Mouse (Mus musculus) erythroblast, adult 5-6 weeks (primary cell): ENCODE measurements around the gene Epm2a. TPM values are rescaled to one million over a fixed set of nuclear protein-coding genes. Genes with fewer than 3 reads are reported as not detected.
"Not testable (repeated sequence)": the region's sequence is repeated elsewhere in the genome, so short reads cannot be mapped to it uniquely, and the experiment has no call there.

Experiments
- ATAC-seq: replicated peaks from 2 replicates; pipeline ENCODE4 v1.8.0; 2016; ENCODE audit warnings: moderate number of reproducible peaks, mild to moderate bottlenecking, moderate TSS enrichment, inconsistent platforms; ENCODE audit not compliant: poor library complexity, low FRiP score, severe bottlenecking
- total RNA-seq, 2 experiments: library from RNA; stranded (forward) in 1 of 2; stranded (reverse) in 1 of 2; fragments of 150-400 nt in 1 of 2; fragments of 200-764, 138-1000 nt in 1 of 2; gene quantifications; 2 replicates each; pipeline versions ENCODE4 v1.2.3 to v1.2.4; 2015 to 2017; ENCODE audit warnings: low replicate concordance in 2 of 2

Gene Epm2a
- 0.77 and 1.5 TPM in 2 replicates for total RNA-seq (2015; ENCODE audit: low replicate concordance)
- total RNA-seq (2017; ENCODE audit: low replicate concordance) = 1.1 and 1.8 TPM in 2 replicates

GRCm38 (mm10) chr10:11343205-11344141, at the start of gene Epm2a:
Epm2a (plus strand) TSS chr10:11343404.
- ATAC-seq = peak; percentile 94

GRCm38 (mm10) chr10:11298418-11298817, 44.8 kb upstream of the Epm2a start:
- ATAC-seq = no peak

GRCm38 (mm10) chr10:11305365-11306053, 37.7 kb upstream of the Epm2a start:
- ATAC-seq = no peak

- peak; percentile 27; the same call in 1 of the 2 replicates for ATAC-seq
Measured at GRCm38 (mm10) chr10:11306054-11306367, 37.2 kb upstream of the Epm2a start.

- no peak for ATAC-seq
Measured at GRCm38 (mm10) chr10:11309866-11310265, 33.3 kb upstream of the Epm2a start.

- no peak for ATAC-seq
Measured at GRCm38 (mm10) chr10:11310481-11310880, 32.7 kb upstream of the Epm2a start.

GRCm38 (mm10) chr10:11317856-11318454, 25.2 kb upstream of the Epm2a start:
- ATAC-seq = not testable (repeated sequence)

GRCm38 (mm10) chr10:11319446-11319970, 23.7 kb upstream of the Epm2a start:
- no peak for ATAC-seq

- ATAC-seq = no peak
Measured at GRCm38 (mm10) chr10:11322316-11322715, 20.9 kb upstream of the Epm2a start.

- peak; percentile 93 for ATAC-seq
Measured at GRCm38 (mm10) chr10:11323202-11323898, 19.9 kb upstream of the Epm2a start.

- ATAC-seq = no peak
Measured at GRCm38 (mm10) chr10:11326526-11326925, 16.7 kb upstream of the Epm2a start.

- ATAC-seq = no peak
Measured at GRCm38 (mm10) chr10:11344536-11345468, 1.6 kb downstream of the Epm2a start.

GRCm38 (mm10) chr10:11350243-11350974, 7.2 kb downstream of the Epm2a start:
- ATAC-seq = not testable (repeated sequence)

- no peak for ATAC-seq
Measured at GRCm38 (mm10) chr10:11354609-11355008, 11.4 kb downstream of the Epm2a start.

GRCm38 (mm10) chr10:11361985-11362692, 18.9 kb downstream of the Epm2a start:
- ATAC-seq = peak; percentile 52

GRCm38 (mm10) chr10:11362896-11363487, 19.8 kb downstream of the Epm2a start:
- ATAC-seq = no peak

GRCm38 (mm10) chr10:11381302-11381701, 38.1 kb downstream of the Epm2a start:
- no peak for ATAC-seq
